Mouse (Mus musculus): ENCODE results near the gene Prpf6.

DNA sequence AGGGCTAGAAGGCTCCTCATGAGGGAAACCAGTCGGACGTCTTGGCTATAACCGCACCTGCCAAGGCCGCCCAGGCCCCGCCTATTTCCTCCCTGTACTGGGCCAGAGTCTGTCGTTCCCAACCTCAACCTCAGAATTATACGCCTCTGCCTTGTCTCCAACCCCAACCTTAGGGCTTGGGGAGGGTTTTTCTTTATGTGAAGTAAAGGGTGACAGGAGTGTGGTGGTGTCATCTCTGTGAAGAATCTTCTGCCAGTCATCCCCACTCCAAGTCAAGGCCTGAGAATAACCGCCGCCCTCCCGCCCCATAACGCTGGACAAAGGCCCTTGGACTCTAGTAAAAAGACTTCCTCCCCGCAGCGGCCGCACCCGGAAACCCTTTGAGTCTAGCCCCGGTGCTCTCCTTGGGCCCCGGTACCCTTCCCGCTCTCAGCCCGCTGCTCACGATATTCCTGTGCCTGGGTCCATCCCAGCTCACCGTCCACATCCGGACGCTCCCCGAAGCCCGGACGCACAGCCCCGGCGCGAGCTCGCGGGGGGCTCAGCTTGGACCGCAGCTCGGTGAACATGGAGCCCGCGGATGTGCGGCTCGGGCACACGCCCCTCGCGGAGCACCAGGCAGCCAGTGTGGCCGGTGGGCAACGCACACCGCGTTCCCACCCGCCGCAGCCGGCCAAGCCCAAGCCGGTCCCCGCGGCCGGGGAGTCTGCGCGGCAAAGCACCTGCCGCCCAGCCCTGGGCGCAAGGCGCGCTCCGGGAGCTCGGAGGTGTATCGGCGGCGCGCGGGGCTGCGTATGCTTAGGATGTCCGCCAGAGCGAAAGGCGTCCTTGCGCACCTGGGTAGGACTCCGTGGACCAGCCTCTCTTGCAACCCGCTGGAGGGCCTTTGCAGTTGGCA is 7.0 kb downstream of the Prpf6 start, which contains the start of gene Samd10:
- TF ChIP-seq ELF1 (IDR thresholded peaks at IDR 0.05; ENCODE audit: low read depth, low read length) (no peak), E2F4 (IDR thresholded peaks at IDR 0.05; ENCODE audit: borderline replicate concordance, low read depth, low read length) (no peak), POLR2A (IDR thresholded peaks at IDR 0.05; ENCODE audit: control insufficient read depth in 1 of 2, insufficient read depth in 1 of 2, low read depth in 1 of 2, low read length in 2 of 2, poor library complexity in 1 of 2) (0 out of 4 replicates have a peak, but pooled peaks of 1 of the 2 experiments have one; percentile 38), CTCF (IDR thresholded peaks at IDR 0.05 in 2 of 3, conservative IDR thresholded peaks at IDR 0.05 in 1 of 3; ENCODE audit: control insufficient read depth in 1 of 3, insufficient read depth in 1 of 3, low read depth in 2 of 3, low read length in 3 of 3, poor library complexity in 1 of 3, severe bottlenecking in 1 of 3) (no peak), RAD21 (IDR thresholded peaks at IDR 0.05; ENCODE audit: low read depth, low read length) (no peak), USF1 (IDR thresholded peaks at IDR 0.05; ENCODE audit: low read depth, low read length) (no peak), EP300 (IDR thresholded peaks at IDR 0.05; ENCODE audit: low read depth in 1 of 2, low read length in 2 of 2) (no peak)
